Mouse (Mus musculus): ENCODE measurements around the gene Brinp2.

DNA sequence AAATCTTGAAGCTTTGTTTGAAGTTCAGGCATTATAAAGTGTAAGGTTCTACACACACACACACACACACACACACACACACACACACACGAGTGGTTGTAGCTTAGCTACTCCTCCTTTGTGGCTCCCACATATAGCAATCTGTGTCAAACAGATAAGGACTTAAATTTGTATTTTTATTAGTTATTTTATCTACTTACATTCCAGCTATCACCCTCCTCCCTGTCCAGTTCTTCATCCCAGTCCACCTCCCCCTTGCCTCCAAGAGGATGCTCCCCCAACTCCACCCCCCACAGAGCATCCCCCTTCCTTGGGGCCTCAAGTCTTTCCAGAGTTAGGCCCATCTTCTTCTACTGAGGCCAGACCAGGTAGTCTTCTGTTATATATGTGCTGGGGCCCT is 137.4 kb downstream of the Brinp2 start:
- no peak for TF ChIP-seq CTCF (IDR thresholded peaks at IDR 0.05; ENCODE audit: low read depth, low read length)
- TF ChIP-seq POLR2A (IDR thresholded peaks at IDR 0.05; ENCODE audit: extremely low read depth, insufficient read depth, low read length) = no peak

All from liver, adult 2 months (tissue).